In genomic region chr12:103332879-103333278, GRCm38 (mm10) we compare ENCODE assay signal across 21 mouse cellular contexts. TPM values are rescaled to one million over a fixed set of nuclear protein-coding genes. Genes with fewer than 3 reads are reported as not detected.
A peak's percentile ranks its signal among the peaks of the same experiment; 100 is the strongest.
DNase-seq lines count a peak whose midpoint lies in the region; ATAC-seq and TF ChIP-seq lines count a peak whose summit lies in the region.
"Had no signal": no experiment of that assay in that cellular context is flagged by ENCODE, and none has a peak within 500 bp of the region (broad histone marks: within the 10 kb centered on the region; RNA-seq: fewer than 3 reads in every experiment).

No protein-coding gene starts in this region.

- H3K9me3 ChIP-seq in hindbrain, embryonic 14.5 days (ENCODE audit: control insufficient read depth, low read length) = no peaks in the 10 kb centered on the region
- H3K9me3 ChIP-seq: forebrain, embryonic 10.5 days; hindbrain, embryonic 12.5 days; limb, embryonic 15.5 days; midbrain, embryonic 15.5 days; neural tube, embryonic 13.5 days had no signal

- ATAC-seq in CD4-positive, CD25-positive, alpha-beta regulatory T cell, adult 4 months = peak; percentile 37
- ATAC-seq in hematopoietic stem cell, adult 5-6 weeks (replicated peaks in 1 of 2; ENCODE audit: insufficient read depth in 1 of 2, low FRiP score in 2 of 2, low TSS enrichment in 1 of 2, low read depth in 1 of 2, poor library complexity in 2 of 2, severe bottlenecking in 2 of 2) = peak; percentile 76 to 90
- ATAC-seq in hindbrain, embryonic 14.5 days (ENCODE audit: low FRiP score) = no peak
- ATAC-seq: midbrain, embryonic 15.5 days; Patski had no signal

- H3K9ac ChIP-seq in hindbrain, embryonic 14.5 days = no peak overlapping the region
- H3K9ac ChIP-seq: hindbrain, embryonic 12.5 days; limb, embryonic 15.5 days; midbrain, embryonic 15.5 days; neural tube, embryonic 13.5 days had no signal

- peak in 1 of 2 experiments; percentile 37 for DNase-seq in spleen, adult 2 months (ENCODE audit: low read depth in 1 of 2, low spot score in 2 of 2)
- no peak for DNase-seq in spleen, postnatal 10 days (ENCODE audit: low spot score in 2 of 2)
- DNase-seq in yolk sac, embryonic 10.5 days (ENCODE audit: low spot score) = no peak
- DNase-seq in hindbrain, embryonic 14.5 days (ENCODE audit: low spot score) = no peak
- DNase-seq in kidney, adult 8-10 months = no peak
- DNase-seq: cerebellum, adult 11-12 months; kidney, adult 2 months; kidney, postnatal 36 days; lung, adult 2 months; spleen, adult 18-20 months had no signal

- H3K36me3 ChIP-seq in spleen, adult 2 months (ENCODE audit: control insufficient read depth, insufficient read depth, low read length) = no peaks in the 10 kb centered on the region
- peaks cover 4% of the 10 kb centered on the region; the same call in 1 of the 2 replicates for H3K36me3 ChIP-seq in small intestine, adult 2 months (ENCODE audit: control insufficient read depth, insufficient read depth, low read length)
- no peaks in the 10 kb centered on the region for H3K36me3 ChIP-seq in hindbrain, embryonic 14.5 days (replicated peaks; ENCODE audit: control insufficient read depth, insufficient read depth)
- H3K36me3 ChIP-seq: forebrain, embryonic 10.5 days; hindbrain, embryonic 12.5 days; limb, embryonic 15.5 days; midbrain, embryonic 15.5 days; neural tube, embryonic 13.5 days had no signal

- peaks cover 21% of the 10 kb centered on the region; the same call in 1 of the 2 replicates for H3K4me1 ChIP-seq in spleen, adult 2 months (ENCODE audit: control insufficient read depth, insufficient read depth, insufficient read length)
- peaks cover 12% of the 10 kb centered on the region for H3K4me1 ChIP-seq in small intestine, adult 2 months (ENCODE audit: control insufficient read depth, insufficient read depth, insufficient read length, low read length)
- H3K4me1 ChIP-seq in hindbrain, embryonic 14.5 days (replicated peaks; ENCODE audit: control insufficient read depth, insufficient read depth, low read length) = no peaks in the 10 kb centered on the region
- H3K4me1 ChIP-seq: hindbrain, embryonic 12.5 days; midbrain, embryonic 15.5 days; neural tube, embryonic 13.5 days had no signal

- no peak overlapping the region for H3K4me3 ChIP-seq in spleen, adult 2 months (ENCODE audit: extremely low read depth, insufficient read depth, insufficient read length)
- H3K4me3 ChIP-seq in small intestine, adult 2 months (ENCODE audit: low read depth, low read length) = no peak overlapping the region
- no peak overlapping the region for H3K4me3 ChIP-seq in hindbrain, embryonic 14.5 days (replicated peaks; ENCODE audit: low read length)
- H3K4me3 ChIP-seq: forebrain, embryonic 10.5 days; hindbrain, embryonic 12.5 days; limb, embryonic 15.5 days; midbrain, embryonic 15.5 days; neural tube, embryonic 13.5 days had no signal

- 8% methylated on average over 2 of the region's 2 CpGs for WGBS in spleen, adult 2 months
- WGBS in small intestine, adult 2 months = 62% methylated on average over 2 of the region's 2 CpGs
- WGBS in hindbrain, embryonic 14.5 days = 90% methylated on average over 2 of the region's 2 CpGs

- no peak for TF ChIP-seq CTCF in spleen, adult 2 months (IDR thresholded peaks at IDR 0.05; ENCODE audit: extremely low read depth, insufficient read depth, insufficient read length, insufficient replicate concordance)
- TF ChIP-seq CTCF in small intestine, adult 2 months (IDR thresholded peaks at IDR 0.05; ENCODE audit: extremely low read depth, insufficient read length, insufficient replicate concordance, low read depth, low read length) = no peak

- H3K27ac ChIP-seq in spleen, adult 2 months (ENCODE audit: insufficient read depth, low read length) = peak overlapping the region; percentile 67
- H3K27ac ChIP-seq in small intestine, adult 2 months (ENCODE audit: insufficient read depth, low read depth, low read length) = peak overlapping the region; percentile 52; the same call in 1 of the 2 replicates
- no peak overlapping the region for H3K27ac ChIP-seq in hindbrain, embryonic 14.5 days
- H3K27ac ChIP-seq: forebrain, embryonic 10.5 days; hindbrain, embryonic 12.5 days; limb, embryonic 15.5 days; midbrain, embryonic 15.5 days; neural tube, embryonic 13.5 days had no signal

- no peak for TF ChIP-seq POLR2A in spleen, adult 2 months (IDR thresholded peaks at IDR 0.05; ENCODE audit: low read depth, low read length)
- no peak for TF ChIP-seq POLR2A in small intestine, adult 2 months (IDR thresholded peaks at IDR 0.05; ENCODE audit: low read depth, low read length)

- no peaks in the 10 kb centered on the region for H3K27me3 ChIP-seq in spleen, adult 2 months (ENCODE audit: control insufficient read depth, insufficient read depth, low read length)
- no peaks in the 10 kb centered on the region for H3K27me3 ChIP-seq in small intestine, adult 2 months (ENCODE audit: control insufficient read depth, insufficient read depth, low read length)
- peaks cover 6% of the 10 kb centered on the region; the same call in 1 of the 2 replicates for H3K27me3 ChIP-seq in hindbrain, embryonic 14.5 days (ENCODE audit: control insufficient read depth, insufficient read depth, low read length)
- H3K27me3 ChIP-seq: limb, embryonic 15.5 days; midbrain, embryonic 15.5 days; Patski had no signal

- no peak overlapping the region for H3K4me2 ChIP-seq in hindbrain, embryonic 14.5 days (replicated peaks)
- H3K4me2 ChIP-seq: hindbrain, embryonic 12.5 days; limb, embryonic 15.5 days; midbrain, embryonic 15.5 days; neural tube, embryonic 13.5 days had no signal

RNA-seq across cellular contexts. Expression of gene Fam181a, which starts 22.1 kb away (rescaled TPM):
- polyA plus RNA-seq in spleen, adult 2 months (2012; rRNA removed) = not detected in 2 replicates
- polyA plus RNA-seq in CD4-positive, CD25-positive, alpha-beta regulatory T cell, adult 4 months (2017; shearing (Covaris generic)) = not detected
- not detected in 2 replicates for total RNA-seq in hematopoietic stem cell, adult 5-6 weeks (2017)
- polyA plus RNA-seq in small intestine, adult 2 months (2012; rRNA removed) = not detected in 2 replicates
- 8.3 and 9.1 TPM in 2 replicates for polyA plus RNA-seq in hindbrain, embryonic 14.5 days (2014; fragmentation: Nextera tagmentation; extraction: Ambion mirVana)
- total RNA-seq: adrenal gland, adult 18-20 months had no signal
- polyA plus RNA-seq: embryonic facial prominence, embryonic 14.5 days; limb, embryonic 15.5 days; Patski had no signal

RNA-seq across cellular contexts. Expression of gene Asb2, which starts 22.9 kb away (rescaled TPM):
- 128 and 216 TPM in 2 replicates for polyA plus RNA-seq in spleen, adult 2 months (2012; rRNA removed)
- 10 to 100 TPM; 25.2 to 31.4 TPM for polyA plus RNA-seq in CD4-positive, CD25-positive, alpha-beta regulatory T cell, adult 4 months (2017; shearing (Covaris generic))
- 3.3 TPM in 1 of 2 replicates, not detected in the other for total RNA-seq in hematopoietic stem cell, adult 5-6 weeks (2017)
- polyA plus RNA-seq in small intestine, adult 2 months (2012; rRNA removed) = 75.6 and 106 TPM in 2 replicates
- 1.5 and 1.6 TPM in 2 replicates for polyA plus RNA-seq in hindbrain, embryonic 14.5 days (2014; fragmentation: Nextera tagmentation; extraction: Ambion mirVana)

RNA-seq across cellular contexts. Expression of gene Otub2, which starts 55.6 kb away (rescaled TPM):
- polyA plus RNA-seq in spleen, adult 2 months (2012; rRNA removed) = 4.9 and 5.7 TPM in 2 replicates
- 1 to 10 TPM; 1.4 to 1.5 TPM for polyA plus RNA-seq in CD4-positive, CD25-positive, alpha-beta regulatory T cell, adult 4 months (2017; shearing (Covaris generic))
- total RNA-seq in hematopoietic stem cell, adult 5-6 weeks (2017) = 3.4 and 5.2 TPM in 2 replicates
- polyA plus RNA-seq in small intestine, adult 2 months (2012; rRNA removed) = 0.75 and 0.85 TPM in 2 replicates
- 23.5 and 28.8 TPM in 2 replicates for polyA plus RNA-seq in hindbrain, embryonic 14.5 days (2014; fragmentation: Nextera tagmentation; extraction: Ambion mirVana)

Comparison
In these comparisons a context has a peak if more than half of its experiments do, and no peak if none do; other contexts are left out.
1. RNA of gene Asb2, which starts 22.9 kb away (polyA plus RNA-seq): 128 to 216 TPM in spleen, adult 2 months, 75.6 to 106 TPM in small intestine, adult 2 months and 25.2 to 31.4 TPM in CD4-positive, CD25-positive, alpha-beta regulatory T cell, adult 4 months; 1.5 to 1.6 TPM in hindbrain, embryonic 14.5 days; every median in the first group is over 10 times any median in the second.